Mouse (Mus musculus) C2C12 (cell line): ENCODE results near the gene Slc50a1.

Source experiments
- CEBPB ChIP-seq: IDR thresholded peaks from one replicate; pipeline ENCODE4 v1.6.1; 2011; ENCODE audit warnings: low read depth, mild to moderate bottlenecking, control low read depth, moderate library complexity
- CTCF ChIP-seq: IDR thresholded peaks from one replicate; pipeline ENCODE4 v1.5.1; 2011; ENCODE audit not compliant: control insufficient read depth, insufficient read depth, insufficient read length
- FOSL1 ChIP-seq: IDR thresholded peaks from one replicate; pipeline ENCODE4 v1.8.0; 2011; ENCODE audit warnings: mild to moderate bottlenecking, low read length; ENCODE audit not compliant: poor library complexity, insufficient read depth, severe bottlenecking
- MAX ChIP-seq: IDR thresholded peaks from one replicate; pipeline ENCODE4 v1.6.1; 2011; ENCODE audit warnings: mild to moderate bottlenecking, control low read depth
- MYOD1 ChIP-seq: IDR thresholded peaks from one replicate; pipeline ENCODE4 v1.6.1; 2011; ENCODE audit warnings: low read depth; ENCODE audit not compliant: control insufficient read depth, insufficient read length
- MYOG ChIP-seq: IDR thresholded peaks from one replicate; pipeline ENCODE4 v1.6.1; 2011; ENCODE audit not compliant: control insufficient read depth, insufficient read length; ENCODE audit errors: extremely low read depth
- USF1 ChIP-seq: IDR thresholded peaks from one replicate; pipeline ENCODE4 v1.6.1; 2011; ENCODE audit warnings: low read depth, mild to moderate bottlenecking, control low read depth, moderate library complexity

- TF ChIP-seq MAX (no peak), CTCF (no peak), FOSL1 (no peak), MYOD1 (no peak), USF1 (no peak), MYOG (no peak), CEBPB (no peak)
Measured at GRCm38 (mm10) chr3:89276061-89276460, 5.7 kb upstream of the Slc50a1 start.
